Mouse (Mus musculus) thymus, postnatal 25 days (tissue): ENCODE results near the gene Dock9.

Experiments used
- DNase-seq: peaks from one replicate; pipeline ENCODE4 v3.0.0; 2022

Dock9 gene

DNA sequence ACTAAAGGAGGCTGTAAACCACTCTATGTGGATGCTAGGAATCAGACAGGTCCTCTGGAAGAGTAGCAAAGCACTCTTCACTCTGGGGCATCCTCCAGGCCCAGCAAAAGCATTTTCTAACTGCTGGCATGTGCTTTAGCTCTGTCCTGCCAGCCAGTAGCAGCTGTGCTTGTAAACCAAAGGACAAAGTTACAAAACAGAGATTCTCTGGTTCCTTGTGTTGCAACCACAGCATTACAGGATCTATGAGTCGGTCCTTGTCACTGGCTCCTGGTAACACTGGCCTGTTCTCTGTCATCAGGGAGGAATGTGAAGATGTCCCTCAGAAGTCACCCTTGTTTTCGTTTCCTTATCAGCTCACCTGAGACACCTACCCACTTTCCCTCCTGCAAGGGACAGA, 297.1 kb downstream of the Dock9 start:
- no peak for DNase-seq

DNA sequence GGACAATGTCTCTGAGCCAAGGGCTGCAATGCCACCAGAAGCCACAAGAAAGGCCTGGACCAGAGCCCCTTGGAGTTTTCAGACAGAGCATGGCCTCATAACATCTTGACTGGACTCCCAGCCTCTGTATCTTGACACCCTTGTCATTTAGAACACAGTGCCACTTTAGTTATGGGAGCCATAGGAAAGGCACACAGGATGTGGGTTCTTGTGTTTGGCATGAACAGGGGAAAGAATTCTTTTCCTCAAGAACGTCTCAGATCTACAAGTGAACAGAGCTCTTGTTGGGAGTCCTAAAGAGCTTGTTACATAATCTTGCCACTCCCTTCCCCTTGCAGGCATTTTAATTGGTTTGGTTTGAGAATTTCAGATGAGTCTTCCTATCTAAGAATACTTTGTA, 297.9 kb downstream of the Dock9 start:
- DNase-seq = no peak

DNA sequence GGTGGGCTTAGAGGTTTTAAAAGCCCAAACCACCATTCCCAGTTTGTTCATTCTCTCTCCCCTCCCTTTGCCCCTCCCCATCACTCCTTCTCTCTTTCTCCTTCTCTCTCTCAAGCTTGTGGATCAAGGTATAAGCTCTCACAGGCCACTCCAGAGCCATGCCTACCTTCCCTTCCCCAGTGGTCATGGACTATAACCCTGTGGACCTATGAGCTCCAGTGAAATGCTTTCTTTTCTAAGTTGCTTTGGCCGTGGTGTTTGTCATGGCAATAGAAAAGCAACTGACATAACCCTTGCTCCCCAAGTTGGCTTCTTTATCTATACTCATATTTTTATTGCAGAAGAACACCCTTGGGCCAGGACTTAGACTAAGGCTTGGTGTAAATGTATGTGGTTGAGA, 299.8 kb downstream of the Dock9 start:
- DNase-seq = no peak

DNA sequence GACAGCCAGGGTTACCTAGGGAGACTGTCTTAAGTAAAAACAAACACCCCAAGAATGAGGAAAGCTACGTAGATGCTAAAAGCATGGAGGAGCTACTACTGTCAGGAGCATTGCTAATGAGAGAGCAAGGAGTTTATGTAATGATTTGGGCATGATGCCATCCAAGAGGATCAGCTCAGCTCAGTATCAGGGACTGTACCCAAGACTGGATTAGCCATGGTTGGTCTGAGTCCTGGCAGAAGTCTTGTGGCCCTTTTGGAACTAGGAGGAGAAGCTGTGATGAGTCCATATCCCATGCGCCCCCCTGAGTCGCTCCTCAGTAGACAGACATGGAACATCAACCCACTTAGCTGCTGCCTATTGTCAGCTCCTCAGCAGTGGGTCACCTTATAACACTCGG, 301.9 kb downstream of the Dock9 start:
- DNase-seq = no peak

DNA sequence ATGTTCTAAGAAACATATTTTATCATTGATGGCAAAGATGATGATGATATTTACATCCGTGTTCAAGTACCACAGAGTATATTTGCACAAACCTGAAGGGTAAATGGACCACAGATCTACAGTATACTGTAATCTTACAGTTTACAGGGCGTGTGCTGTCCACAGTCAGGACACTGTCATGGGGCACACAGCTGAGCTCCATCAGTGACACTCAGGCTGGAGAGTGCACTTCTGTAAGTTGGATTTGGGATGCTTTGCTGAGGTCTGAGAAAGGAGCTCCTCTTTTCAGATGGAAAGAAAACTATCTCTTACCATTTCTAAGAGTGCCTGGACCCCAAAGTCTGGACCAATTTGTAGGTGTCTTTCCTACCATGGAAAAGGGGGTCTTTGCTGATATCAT, 302.5 kb downstream of the Dock9 start:
- DNase-seq = no peak

DNA sequence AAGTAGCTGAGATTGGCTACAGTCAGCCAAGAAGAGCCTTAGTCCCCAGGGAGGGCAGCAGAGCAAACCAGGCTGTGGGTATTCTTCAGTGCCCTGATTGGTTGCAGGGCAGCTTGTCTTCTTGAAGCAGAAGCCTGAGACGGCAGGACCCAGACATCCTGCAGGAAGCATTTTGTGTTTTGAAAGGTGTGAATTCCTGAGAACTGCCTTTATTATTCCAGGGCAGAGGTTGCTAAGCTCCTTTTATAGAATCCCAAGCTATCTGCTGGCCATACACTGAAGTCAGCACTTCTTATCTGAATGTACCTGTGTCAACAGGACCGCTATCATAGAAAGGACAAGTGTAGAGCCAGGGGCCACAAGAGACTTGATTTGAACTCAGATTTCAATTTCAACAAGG, 303.4 kb downstream of the Dock9 start:
- no peak for DNase-seq

DNA sequence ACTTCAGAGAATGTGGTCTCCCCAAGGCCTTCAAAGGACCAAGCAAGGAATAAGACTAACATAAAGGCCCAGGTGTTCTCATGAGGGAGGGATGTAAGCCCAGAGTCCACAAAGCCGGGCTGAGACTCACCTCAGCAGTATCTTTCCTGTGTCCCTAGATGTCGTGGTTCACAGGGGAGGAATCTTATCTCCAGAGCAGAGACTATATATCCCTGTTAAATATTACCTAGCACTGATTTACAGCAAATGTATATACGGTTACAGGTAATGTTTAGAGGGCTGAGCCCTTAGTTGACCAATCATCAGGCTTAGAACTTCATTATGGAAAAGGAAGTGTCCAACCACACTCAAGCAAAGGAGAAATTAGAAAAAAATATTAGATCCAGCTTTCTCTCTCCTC, 303.9 kb downstream of the Dock9 start:
- no peak for DNase-seq

DNA sequence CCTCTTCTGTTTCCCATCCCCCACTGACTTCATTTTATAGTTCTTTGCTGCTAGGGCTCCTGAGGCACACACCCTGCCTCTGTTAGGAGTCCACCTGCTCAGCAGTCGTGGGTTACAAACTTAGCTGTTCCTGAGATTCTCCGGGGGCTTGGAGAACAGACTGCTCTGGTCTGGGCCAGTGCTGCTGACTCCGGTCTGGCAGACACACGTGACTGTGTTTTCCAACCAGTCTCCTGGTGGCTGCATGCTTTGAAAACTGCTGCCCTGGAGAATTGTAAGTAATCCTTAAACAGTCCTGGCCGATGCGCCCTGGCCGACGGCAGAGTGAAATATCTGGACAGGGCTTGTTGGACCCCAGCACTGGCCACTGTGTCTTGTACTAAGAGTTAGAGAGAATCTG, 305.3 kb downstream of the Dock9 start:
- no peak for DNase-seq
